Mouse (Mus musculus) right cerebral cortex, adult 18-20 months (tissue): Measurements from ENCODE around the gene Zfp143.
"Not testable (repeated sequence)": the region's sequence is repeated elsewhere in the genome, so short reads cannot be mapped to it uniquely, and the experiment has no call there.

ENCODE experiments used
- DNase-seq: peaks from one replicate; pipeline ENCODE4 v3.0.0; 2022; ENCODE audit warnings: mixed read lengths

Zfp143 gene

DNA sequence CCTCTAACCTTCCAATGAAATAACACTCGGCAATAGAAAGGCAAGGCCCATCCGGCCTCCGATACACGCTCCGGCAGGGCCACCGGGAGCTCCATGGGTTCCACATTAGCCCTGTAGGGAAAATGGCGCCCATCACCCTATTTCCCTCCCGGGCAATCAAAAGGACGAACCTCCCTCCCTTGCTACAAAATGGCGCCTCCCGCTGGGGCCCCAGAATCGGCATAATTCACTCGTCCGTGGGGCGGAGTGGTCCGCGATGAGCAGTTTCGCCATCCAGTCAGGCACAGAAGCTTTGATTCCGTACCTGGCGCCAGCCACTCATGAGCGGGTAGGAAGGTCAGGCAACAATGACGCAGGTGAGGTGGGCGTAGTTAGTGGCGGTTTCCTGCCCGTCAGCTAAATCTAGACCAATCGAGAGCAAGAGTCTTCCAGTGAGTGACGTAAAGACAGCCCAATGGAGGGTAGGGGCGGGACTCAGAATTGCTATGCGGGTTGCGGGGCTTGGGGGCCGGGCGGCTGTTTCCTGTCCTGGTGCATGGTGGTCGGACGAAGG, at the start of gene Zfp143:
Gene Zfp143 (plus strand): TSS at position 19 of the 553 bp plus-strand sequence.
- DNase-seq, result peak; percentile 100

- DNase-seq, result no peak
Measured at GRCm38 (mm10) chr7:110011417-110011816, 49.6 kb upstream of the Zfp143 start.

DNA sequence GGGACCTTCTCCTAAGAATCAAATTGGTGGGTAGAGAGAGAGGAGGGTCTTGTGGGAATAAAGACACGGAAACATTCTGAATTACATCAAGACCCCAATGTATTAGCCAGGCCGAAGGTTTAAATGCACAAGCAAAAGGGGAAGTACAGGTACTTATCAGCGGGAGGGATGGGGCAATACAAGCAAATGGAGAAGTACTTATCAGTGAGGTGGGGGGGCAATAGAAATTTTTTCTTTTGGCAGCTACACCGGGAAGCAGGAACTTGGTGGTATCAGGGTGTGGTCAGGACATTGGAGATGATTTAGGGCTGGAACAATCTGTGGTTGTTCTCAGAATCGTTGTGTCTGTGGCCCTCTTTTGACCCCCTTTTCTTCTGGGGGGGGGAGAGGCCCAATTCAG, 46.7 kb upstream of the Zfp143 start:
- DNase-seq, result no peak

DNA sequence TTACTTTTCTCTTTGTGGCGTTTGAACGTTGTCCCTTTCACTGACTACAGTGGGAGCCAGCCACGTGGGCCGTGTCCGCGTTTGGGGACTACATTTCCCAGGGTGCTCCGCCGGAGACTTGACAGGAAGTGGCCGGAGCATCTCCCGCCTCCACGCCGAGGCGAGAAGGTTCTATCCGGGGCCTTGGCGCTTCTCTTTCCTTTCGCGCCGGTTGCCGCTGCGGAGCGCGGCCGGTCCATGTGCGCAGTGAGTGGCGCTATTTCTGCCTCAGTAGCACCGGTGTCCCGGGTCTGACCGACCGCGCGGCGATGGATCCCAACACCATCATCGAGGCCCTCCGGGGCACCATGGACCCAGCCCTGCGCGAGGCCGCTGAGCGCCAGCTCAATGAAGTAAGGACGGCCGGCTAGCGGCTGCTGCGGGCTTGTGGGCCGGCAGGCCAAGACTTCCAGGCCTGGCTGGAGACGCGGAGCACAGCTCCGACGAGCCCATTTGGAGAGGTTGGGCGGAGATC, 42.8 kb upstream of the Zfp143 start, which contains the start of gene Ipo7:
Gene Ipo7 (plus strand): TSS at position 158 of the 514 bp plus-strand sequence.
- peak; percentile 95 for DNase-seq

DNA sequence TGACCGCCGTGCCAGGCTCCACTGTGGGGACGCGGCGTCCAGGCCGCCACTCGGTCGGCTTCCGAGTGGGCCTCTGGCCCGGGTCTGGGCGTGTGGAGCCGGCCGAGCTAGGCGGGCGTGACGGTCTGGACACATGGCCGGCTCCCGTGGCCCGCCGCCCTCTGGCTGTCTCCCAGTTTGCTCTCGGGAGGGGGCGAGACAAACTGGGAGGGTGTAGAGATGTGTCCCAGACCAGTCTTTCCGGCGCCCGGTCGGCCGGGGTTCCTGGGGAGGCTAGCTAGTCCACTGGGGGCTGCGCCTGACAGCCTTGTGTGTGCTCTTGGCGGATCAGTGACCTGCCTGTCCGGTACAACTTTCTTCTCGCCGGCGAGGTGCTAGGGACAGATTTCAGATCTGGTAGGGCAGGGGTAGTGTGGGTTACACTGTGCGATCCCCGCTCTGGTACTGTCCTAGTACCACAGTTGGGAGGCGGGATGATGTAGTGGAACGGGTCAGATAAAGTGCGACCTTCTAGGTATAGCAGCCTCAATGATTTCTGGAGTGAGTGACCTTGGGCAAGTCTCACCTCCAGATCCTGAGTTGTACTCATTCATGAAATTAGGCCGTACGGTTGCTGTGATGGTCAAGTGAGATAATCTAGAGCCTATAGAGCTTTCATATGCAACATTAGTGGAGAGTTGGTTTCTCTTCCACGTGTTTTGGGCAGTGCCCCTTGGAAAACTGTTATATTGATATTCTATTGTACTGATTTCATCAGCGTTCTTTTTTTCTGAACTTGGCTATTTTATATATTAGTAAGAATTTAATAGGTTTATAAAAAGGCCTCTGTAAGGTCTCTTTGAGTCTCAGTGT, 42.2 kb upstream of the Zfp143 start:
- peak; percentile 20 for DNase-seq

- no peak for DNase-seq
Measured at GRCm38 (mm10) chr7:110023553-110023952, 37.5 kb upstream of the Zfp143 start.

DNA sequence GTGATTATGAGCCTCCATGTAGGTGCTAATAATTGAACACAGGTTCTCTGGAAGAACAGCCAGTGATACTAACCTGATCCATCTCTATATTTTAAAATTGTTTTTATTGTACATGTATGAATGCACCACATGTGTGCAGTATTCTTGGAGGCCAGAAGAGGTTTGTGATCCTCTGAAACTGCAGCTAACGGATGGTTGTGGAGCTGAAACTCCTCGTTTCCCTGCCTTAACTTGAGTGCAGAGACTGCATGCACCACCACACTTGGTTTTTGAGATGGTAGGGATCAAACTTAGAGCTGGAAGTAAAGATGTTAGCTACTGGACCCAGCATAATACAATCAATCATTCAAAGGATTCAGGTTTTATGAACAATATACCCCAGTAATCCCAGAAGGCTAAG, 34.4 kb upstream of the Zfp143 start:
- no peak for DNase-seq

DNA sequence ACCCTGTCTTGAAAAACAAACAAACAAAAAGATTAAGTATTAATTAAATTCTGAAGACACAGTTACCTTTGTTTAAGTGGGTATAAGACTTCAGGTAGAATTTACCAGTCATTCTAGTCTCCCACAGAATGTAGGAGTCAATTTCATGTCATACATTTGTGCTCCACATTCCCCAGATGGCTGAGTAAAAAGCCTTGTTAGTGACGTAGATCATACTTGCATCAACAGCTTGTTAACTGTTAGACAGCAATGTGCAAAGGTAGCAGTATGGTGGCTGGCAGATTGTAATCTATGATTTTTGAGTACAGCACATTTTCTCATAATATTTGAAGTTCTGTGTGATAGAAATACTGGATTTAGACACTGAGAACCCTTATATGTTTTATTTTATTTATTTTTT, 32.2 kb upstream of the Zfp143 start:
- DNase-seq, result no peak

DNA sequence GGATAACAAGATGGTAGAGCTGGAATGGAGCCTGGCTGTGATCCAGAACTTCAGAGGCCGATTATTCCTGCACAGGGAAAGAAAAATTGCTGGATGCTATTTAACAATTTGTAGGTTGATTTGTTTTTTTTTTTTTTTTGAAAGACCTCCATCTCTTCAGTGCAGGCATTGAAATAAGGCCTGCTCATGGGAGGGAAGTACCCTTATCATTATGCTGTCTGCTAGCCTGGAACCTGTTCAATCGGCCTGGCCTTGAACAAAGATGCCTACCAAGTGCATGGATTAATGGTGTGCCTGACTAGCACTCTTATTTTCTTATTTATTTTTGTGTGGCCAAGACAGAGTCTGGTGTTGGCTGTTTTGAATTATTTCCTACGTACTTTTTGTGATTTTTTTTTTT, 30.7 kb upstream of the Zfp143 start:
- no peak for DNase-seq

DNA sequence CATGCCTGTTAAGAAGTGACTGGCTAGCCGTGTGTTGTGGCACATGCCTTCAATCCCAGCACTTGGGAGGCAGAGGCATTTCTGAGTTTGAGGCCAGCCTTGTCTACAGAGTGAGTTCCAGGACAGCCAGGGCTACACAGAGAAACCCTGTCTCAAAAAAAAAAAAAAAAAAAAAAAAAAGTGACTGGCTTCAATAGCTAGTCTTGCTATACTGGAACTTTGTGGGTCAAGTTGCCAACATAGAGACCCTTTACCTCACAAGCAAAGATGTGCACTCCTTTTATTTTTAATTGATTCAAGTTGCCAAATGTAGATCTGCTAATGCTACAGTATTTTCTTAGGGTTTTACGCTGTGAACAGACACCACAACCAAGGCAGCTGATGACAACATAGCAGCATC, 3.3 kb upstream of the Zfp143 start:
- DNase-seq, result not testable (repeated sequence)

DNA sequence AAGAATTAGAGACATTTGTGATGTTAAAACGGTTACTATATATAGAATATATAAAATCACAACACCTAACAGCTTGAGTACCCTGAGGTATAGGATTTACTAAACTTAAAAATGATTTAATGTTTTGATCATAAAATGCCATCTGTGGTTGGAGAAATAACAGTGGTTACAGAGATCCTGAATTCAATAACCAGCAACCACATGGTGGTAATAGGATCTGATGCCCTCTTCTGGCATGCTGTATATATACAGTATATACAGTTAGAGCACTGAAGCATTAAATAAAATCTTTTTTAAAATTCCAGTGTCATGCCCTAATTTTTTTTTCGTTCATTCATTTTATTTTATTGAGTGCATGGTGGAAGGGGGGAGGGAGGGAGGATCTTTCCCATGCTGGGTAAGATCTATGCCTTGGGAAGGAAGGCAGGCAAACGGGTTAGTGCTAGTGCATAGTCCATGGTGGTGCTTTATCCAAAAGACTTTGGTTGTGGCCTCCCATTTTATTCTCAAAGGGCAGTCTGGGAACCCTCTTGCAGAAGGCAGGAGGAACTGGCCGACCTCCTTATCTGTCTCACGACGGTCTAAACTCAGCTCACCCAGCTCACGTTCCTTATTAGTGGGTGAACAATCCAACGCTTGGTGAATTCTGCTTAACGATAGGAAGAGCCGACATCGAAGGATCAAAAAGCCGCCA, 1.8 kb upstream of the Zfp143 start:
- DNase-seq, result no peak

DNA sequence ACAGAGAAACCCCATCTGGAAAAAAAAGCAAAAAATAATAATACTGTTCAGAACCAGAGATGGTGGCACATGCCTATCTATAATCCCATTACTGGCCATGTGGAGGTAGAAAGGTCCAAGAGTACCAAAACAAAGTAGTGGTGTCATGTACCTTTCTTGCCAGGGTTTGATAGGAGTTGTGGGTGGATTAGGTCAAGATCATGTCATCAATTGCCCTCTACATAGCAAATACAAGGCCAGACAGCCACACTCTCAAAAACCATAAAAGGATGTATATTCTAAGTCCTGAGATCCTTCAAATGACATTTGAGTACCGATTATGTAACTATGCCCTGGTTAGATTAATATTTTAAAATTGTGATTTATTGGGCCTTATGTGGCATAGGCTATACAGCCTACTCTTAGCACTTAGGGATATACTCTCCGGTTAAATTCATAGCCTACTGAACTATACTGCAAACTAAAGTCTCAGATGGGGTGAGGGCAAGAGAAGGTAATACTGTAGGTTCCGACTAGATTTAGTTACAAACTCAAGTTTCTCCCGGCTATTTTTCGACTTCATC, 830 bp upstream of the Zfp143 start:
- no peak for DNase-seq

DNA sequence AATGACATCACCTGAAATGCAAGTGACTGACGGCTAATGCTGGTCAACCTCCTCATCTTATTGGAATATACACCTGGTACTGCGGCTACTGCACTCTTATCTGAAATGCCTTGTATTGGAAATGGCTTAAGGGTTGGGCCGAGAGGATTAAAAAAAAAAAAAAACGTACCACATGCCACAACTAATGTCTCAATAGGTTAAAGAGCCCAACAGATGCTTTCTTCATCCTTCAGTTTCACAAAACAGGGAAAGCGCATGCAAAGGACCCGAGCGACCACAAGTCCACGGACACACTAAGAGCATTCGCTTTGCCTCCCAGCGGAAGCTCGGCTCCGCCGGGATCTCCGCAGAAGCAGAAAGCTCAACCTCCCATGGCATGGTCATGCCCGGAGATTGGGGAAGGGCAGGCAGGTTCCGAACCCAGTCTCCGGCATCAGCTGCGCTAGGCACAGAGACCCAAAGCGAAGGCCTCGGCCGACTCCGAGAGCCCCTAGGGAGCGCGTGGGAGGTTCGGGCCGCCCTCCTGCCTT, 283 bp upstream of the Zfp143 start:
- DNase-seq, result no peak

DNA sequence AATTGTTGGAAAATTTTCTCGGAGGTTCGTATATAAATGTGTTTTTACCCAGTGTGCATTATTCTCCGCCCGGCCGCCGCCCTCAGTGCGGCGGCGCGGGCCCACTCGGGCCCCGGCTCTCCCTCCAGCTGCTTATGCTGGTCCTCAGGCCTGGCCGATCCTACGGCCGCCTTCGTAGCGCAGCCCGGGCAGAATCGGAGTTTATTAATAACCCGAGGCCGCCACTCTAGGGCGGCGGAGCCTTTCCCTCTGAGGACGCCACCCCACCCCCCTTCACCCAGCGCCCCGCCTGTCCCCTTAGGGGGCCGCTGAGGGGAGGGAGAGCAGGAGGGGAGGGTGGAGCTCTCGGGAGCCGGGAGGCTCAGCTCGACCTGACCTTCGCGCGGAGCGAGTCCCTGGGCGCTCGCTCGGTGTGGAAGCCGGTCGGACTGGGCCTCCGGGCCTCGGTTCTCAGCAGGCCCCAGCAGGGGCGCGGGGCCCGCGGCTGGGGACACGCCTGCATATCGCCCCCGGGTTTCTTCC, 796 bp downstream of the Zfp143 start:
- peak; percentile 81 for DNase-seq

GRCm38 (mm10) chr7:110063731-110064130, 2.7 kb downstream of the Zfp143 start:
- no peak for DNase-seq

GRCm38 (mm10) chr7:110069070-110069469, 8.1 kb downstream of the Zfp143 start:
- DNase-seq, result no peak

GRCm38 (mm10) chr7:110078168-110078567, 17.2 kb downstream of the Zfp143 start:
- no peak for DNase-seq

GRCm38 (mm10) chr7:110083386-110084165, 22.6 kb downstream of the Zfp143 start:
- DNase-seq, result peak; percentile 21

GRCm38 (mm10) chr7:110085217-110085616, 24.2 kb downstream of the Zfp143 start:
- no peak for DNase-seq

- no peak for DNase-seq
Measured at GRCm38 (mm10) chr7:110087914-110088313, 26.9 kb downstream of the Zfp143 start.

DNA sequence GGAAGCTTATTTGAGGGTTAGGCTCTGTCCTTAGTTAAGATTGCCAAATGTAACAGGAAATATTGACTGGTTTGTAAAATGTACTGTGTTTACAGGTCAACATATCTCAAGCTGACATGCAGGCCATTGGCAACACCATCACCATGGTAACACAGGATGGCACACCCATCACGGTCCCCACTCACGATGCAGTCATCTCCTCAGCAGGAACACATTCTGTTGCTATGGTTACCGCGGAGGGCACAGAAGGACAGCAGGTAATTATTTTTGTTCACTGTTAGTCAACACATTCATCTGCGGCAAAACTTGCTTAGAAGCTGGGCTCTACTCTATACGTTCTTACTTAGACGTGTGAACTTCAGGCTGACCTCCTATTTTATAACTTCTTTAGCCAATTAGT, 30.7 kb downstream of the Zfp143 start:
- peak; percentile 64 for DNase-seq

DNA sequence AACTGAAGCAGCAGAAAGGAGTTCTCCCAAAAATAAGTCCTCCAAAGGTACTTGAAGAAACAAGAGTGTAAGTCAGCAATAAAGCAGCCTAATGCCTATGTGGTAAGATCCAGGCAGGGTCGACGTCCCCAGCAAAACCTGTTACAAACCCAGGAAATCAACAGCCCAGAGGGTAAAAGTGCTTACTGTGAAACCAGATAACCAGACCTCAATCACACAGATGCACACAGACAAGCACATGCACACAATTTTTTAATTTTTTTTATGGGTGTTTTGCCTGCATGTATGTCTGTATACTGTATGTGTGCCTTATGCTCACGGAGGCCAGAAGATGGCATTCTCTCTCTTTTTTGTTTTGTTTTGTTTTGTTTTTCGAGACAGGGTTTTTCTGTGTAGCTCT, 35.3 kb downstream of the Zfp143 start:
- no peak for DNase-seq
